Mouse (Mus musculus) gastrocnemius, adult 8-10 months (tissue): Measurements from ENCODE around the gene Serpinb9. TPM values are rescaled to one million over a fixed set of nuclear protein-coding genes. Genes with fewer than 3 reads are reported as not detected.
A peak's percentile ranks its signal among the peaks of the same experiment; 100 is the strongest.
"Not testable (repeated sequence)": the region's sequence is repeated elsewhere in the genome, so short reads cannot be mapped to it uniquely, and the experiment has no call there.

Source experiments
- DNase-seq, 2 experiments: peaks; one replicate each; pipeline ENCODE4 v3.0.0; 2022; ENCODE audit warnings: low spot score in 2 of 2
- total RNA-seq, 4 experiments: library from RNA; stranded (reverse); gene quantifications; 2 replicates each; pipeline ENCODE4 v1.2.4; 2022

The Serpinb9 gene
- total RNA-seq, 4 experiments from 2014 or later, result 1.5 to 2.5 (median 1.9) TPM

DNA sequence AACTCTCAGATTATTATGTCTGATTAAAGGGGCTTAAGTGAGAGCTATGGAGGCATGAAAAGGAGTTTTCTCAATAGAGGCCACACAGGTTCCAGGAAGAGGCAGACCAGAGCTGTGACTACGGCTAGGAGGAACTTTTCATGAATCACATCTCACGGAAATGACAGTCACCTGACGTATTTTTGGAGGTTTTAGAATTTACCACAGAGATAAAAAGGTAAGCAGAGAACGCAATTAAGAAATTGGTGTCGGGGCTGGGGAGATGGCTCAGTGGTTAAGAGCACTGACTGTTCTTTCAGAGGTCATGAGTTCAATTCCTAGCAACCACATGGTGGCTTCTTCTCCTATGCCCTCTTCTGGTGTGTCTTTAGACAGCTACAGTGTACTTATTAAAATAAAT, 1.7 kb upstream of the Serpinb9 start:
- no peak for DNase-seq

- DNase-seq, result no peak
Observed at GRCm38 (mm10) chr13:33003523-33004413, 718 bp downstream of the Serpinb9 start.

- peak; percentile 79 to 86 for DNase-seq
Observed at GRCm38 (mm10) chr13:33004414-33005105, 1.5 kb downstream of the Serpinb9 start.

GRCm38 (mm10) chr13:33005501-33006075, 2.5 kb downstream of the Serpinb9 start:
- DNase-seq, result no peak

GRCm38 (mm10) chr13:33006555-33006954, 3.5 kb downstream of the Serpinb9 start:
- no peak for DNase-seq

DNA sequence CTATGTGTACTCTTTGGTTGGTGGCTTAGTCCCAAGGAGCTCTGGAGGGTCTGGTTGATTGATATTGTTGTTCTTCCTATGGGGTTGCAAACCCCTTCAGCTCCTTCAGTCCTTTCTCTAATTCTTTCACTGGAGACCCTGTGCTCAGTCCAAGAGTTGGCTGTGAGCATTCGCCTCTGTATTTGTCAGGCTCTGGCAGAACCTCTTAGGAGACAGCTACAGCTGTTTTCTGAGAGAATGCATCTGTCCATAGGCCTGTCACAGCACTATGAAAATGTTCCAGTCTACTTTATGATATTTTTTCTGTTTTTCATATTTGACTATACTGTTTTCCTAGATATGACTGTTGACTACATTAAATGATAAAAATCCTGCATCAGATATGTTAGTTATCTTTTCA, 9.3 kb downstream of the Serpinb9 start:
- no peak for DNase-seq

- no peak for DNase-seq
Observed at GRCm38 (mm10) chr13:33013271-33013670, 10.2 kb downstream of the Serpinb9 start.

- DNase-seq, result no peak
Observed at GRCm38 (mm10) chr13:33022371-33022770, 19.3 kb downstream of the Serpinb9 start.

DNA sequence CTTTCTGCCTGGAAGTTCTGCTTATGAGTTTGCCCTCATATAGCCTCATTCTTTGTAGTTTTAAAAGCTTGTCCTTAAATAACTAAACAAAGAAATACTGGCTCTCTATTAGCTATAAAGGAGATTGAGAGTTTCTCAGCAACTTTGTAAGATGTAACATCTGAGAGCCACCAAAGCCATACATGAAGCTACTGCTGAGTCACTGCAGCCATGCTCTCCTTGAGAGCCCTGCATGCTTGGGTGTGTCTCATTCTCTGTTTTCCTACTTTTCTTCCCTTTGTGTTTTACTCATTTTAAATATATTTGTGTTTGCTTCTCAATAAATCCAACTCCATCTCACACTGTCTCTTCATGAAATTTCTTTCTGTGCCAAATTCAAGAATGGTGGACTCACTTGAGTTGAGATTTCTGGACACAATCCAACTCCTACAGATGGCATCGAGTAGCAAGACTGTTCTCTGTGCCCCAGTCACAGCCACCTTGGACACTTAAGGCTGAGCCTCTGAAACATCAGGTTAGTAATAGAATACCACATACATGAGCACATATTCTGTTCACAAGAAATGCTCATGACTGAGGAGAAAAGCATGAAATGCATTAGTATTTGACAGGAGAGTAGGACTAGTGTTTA, 23.5 kb downstream of the Serpinb9 start:
- no peak for DNase-seq

DNA sequence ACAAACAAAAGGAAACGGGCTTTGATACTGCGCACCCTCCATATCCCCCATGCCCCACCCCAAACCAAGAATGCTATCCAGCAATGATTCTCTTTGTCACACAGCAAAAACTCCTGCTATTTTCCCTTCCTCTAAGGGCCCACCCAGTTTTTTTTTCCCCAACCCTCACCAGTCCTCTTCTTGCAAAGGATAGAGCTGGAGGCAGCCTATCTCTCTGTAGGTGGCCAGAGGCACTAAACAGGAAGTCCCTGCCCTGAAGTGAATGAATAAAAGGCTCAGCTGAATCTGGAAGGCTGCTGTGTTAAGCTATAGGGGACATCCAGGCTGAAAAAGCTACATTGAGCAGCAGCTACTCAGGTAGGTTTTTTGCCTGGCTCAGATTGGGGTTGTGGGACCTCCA, 24.2 kb downstream of the Serpinb9 start, which contains the start of gene Serpinb9b:
Gene Serpinb9b, plus strand, starts transcription at position 173 of the 400 bp plus-strand sequence.
- no peak for DNase-seq

GRCm38 (mm10) chr13:33028146-33028545, 25.1 kb downstream of the Serpinb9 start:
- DNase-seq, result no peak

DNA sequence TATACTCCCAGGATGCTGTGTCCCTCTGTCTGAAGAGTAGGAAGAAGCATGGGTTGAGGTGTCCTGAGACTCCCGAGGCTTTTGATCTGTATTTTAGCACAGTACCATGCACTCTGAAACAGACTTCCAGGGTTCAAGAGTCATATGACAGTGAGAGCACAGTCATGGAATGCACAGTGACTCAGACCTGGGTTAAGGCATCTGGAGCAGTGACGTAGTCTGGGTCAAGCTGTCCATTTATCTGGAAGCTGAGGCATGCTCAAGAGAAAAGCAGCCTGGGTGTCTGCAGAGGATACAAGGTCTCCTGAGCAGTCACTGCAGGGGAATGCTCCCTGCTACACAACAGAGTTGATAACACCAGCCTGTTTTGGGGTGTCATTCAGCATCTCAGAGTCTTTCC, 25.5 kb downstream of the Serpinb9 start:
- no peak for DNase-seq

GRCm38 (mm10) chr13:33029478-33029877, 26.4 kb downstream of the Serpinb9 start:
- DNase-seq, result not testable (repeated sequence)

DNA sequence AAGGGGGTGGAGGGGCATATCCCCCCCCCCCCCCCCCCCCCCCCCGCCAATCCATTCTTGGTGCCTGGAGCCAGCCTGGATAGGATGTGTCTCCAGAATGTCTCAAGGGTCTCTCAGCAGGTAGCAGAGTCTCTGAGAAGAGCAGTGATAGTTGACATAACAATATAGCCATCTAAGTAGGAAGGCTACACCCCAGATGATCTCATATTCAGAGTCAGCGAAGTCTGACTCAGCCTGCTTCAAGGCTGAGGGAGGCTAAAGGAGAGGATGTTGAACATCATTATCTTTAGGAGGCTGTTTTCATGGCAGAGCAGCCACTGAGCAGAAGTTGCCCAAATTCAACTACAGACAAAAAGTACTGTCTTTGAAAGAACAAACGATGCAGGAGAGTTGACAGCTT, 27.2 kb downstream of the Serpinb9 start:
- no peak for DNase-seq

GRCm38 (mm10) chr13:33035506-33035905, 32.5 kb downstream of the Serpinb9 start:
- no peak for DNase-seq

GRCm38 (mm10) chr13:33043542-33043941, 40.5 kb downstream of the Serpinb9 start:
- no peak for DNase-seq

- no peak for DNase-seq
Observed at GRCm38 (mm10) chr13:33047234-33047633, 44.2 kb downstream of the Serpinb9 start.

DNA sequence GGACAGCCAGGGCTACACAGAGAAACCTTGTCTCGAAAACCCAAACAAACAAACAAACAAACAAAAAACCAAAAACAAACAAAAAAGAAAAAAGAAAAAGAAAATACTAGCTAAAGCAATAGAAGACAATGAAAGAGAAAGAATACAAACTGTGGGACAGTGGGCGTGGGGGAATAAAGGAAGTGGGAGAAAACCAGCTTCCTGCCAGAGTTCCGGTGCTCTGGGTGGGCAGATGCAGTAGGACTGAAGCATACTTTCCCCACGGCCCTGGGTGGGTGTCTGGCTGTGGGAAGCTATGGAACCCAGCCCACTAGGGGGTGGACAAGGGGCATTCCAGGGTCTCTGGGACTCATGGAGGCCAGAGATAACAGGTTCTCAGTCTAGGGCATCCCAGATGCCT, 45.1 kb downstream of the Serpinb9 start:
- DNase-seq, result no peak

- no peak for DNase-seq
Observed at GRCm38 (mm10) chr13:33051697-33052096, 48.6 kb downstream of the Serpinb9 start.

GRCm38 (mm10) chr13:33063048-33063447, 60.0 kb downstream of the Serpinb9 start:
- DNase-seq, result no peak
